Mouse (Mus musculus): ENCODE results near the gene Ttyh1. TPM values are rescaled to one million over a fixed set of nuclear protein-coding genes. Genes with fewer than 3 reads are reported as not detected.

Gene Ttyh1
- polyA plus RNA-seq (2015; fragmentation: Nextera tagmentation; extraction: Ambion mirVana), result 2.6 and 3.7 TPM in 2 replicates

GRCm38 (mm10) chr7:4119344-4119902, at the start of gene Ttyh1:
TSS of gene Ttyh1 (plus strand) at chr7:4119408.
- peak; percentile 8; the same call in 1 of the 2 replicates for ATAC-seq
- Histone ChIP-seq H3K4me1 (replicated peaks; ENCODE audit: control insufficient read depth, insufficient read depth, low read length) (no peaks in the 10 kb centered on the region; the same call in 1 of the 2 replicates), H3K36me3 (ENCODE audit: control insufficient read depth, insufficient read depth) (no peaks in the 10 kb centered on the region), H3K9me3 (ENCODE audit: control insufficient read depth) (no peaks in the 10 kb centered on the region), H3K4me3 (ENCODE audit: low read depth, low read length) (peak within 1 kb of the TSS; percentile 27), H3K9ac (ENCODE audit: low read depth, low read length) (no peak within 1 kb of the TSS), H3K4me2 (replicated peaks; ENCODE audit: low read depth) (peak within 1 kb of the TSS; percentile 58), H3K27ac (ENCODE audit: low read depth, low read length) (no peak within 1 kb of the TSS), H3K27me3 (replicated peaks; ENCODE audit: control insufficient read depth, insufficient read depth, low read length) (peaks cover 12% of the 10 kb centered on the region)
- peak; percentile 69 for TF ChIP-seq CTCF (IDR thresholded peaks at IDR 0.05; ENCODE audit: low read depth)
- 2% methylated on average over 32 of the region's 37 CpGs for WGBS

GRCm38 (mm10) chr7:4071066-4071465, 48.1 kb upstream of the Ttyh1 start:
- TF ChIP-seq CTCF (IDR thresholded peaks at IDR 0.05; ENCODE audit: low read depth), result no peak
- H3K4me2 ChIP-seq (replicated peaks; ENCODE audit: low read depth), result no peak overlapping the region
- H3K27me3 ChIP-seq (replicated peaks; ENCODE audit: control insufficient read depth, insufficient read depth, low read length), result no peaks in the 10 kb centered on the region
- H3K9me3 ChIP-seq (ENCODE audit: control insufficient read depth), result no peaks in the 10 kb centered on the region
- H3K9ac ChIP-seq (ENCODE audit: low read depth, low read length), result no peak overlapping the region
- H3K4me3 ChIP-seq (ENCODE audit: low read depth, low read length), result no peak overlapping the region
- 87% methylated on average over 6 of the region's 6 CpGs for WGBS
- no peak overlapping the region for H3K27ac ChIP-seq (ENCODE audit: low read depth, low read length)
- no peaks in the 10 kb centered on the region for H3K36me3 ChIP-seq (ENCODE audit: control insufficient read depth, insufficient read depth)
- ATAC-seq, result no peak
- H3K4me1 ChIP-seq (replicated peaks; ENCODE audit: control insufficient read depth, insufficient read depth, low read length), result no peaks in the 10 kb centered on the region

GRCm38 (mm10) chr7:4073144-4073543, 46.1 kb upstream of the Ttyh1 start:
- Histone ChIP-seq H3K4me1 (replicated peaks; ENCODE audit: control insufficient read depth, insufficient read depth, low read length) (no peaks in the 10 kb centered on the region), H3K4me2 (replicated peaks; ENCODE audit: low read depth) (no peak overlapping the region), H3K27me3 (replicated peaks; ENCODE audit: control insufficient read depth, insufficient read depth, low read length) (no peaks in the 10 kb centered on the region), H3K9me3 (ENCODE audit: control insufficient read depth) (no peaks in the 10 kb centered on the region), H3K4me3 (ENCODE audit: low read depth, low read length) (no peak overlapping the region), H3K27ac (ENCODE audit: low read depth, low read length) (no peak overlapping the region), H3K36me3 (ENCODE audit: control insufficient read depth, insufficient read depth) (no peaks in the 10 kb centered on the region), H3K9ac (ENCODE audit: low read depth, low read length) (no peak overlapping the region)
- 68% methylated on average over 3 of the region's 3 CpGs for WGBS
- ATAC-seq, result no peak
- TF ChIP-seq CTCF (IDR thresholded peaks at IDR 0.05; ENCODE audit: low read depth), result no peak

GRCm38 (mm10) chr7:4079511-4079910, 39.7 kb upstream of the Ttyh1 start:
- WGBS, result 82% methylated on average over 7 of the region's 7 CpGs
- TF ChIP-seq CTCF (IDR thresholded peaks at IDR 0.05; ENCODE audit: low read depth), result no peak
- no peaks in the 10 kb centered on the region for H3K4me1 ChIP-seq (replicated peaks; ENCODE audit: control insufficient read depth, insufficient read depth, low read length)

GRCm38 (mm10) chr7:4080552-4080951, 38.7 kb upstream of the Ttyh1 start:
- Histone ChIP-seq H3K27ac (ENCODE audit: low read depth, low read length) (no peak overlapping the region), H3K27me3 (replicated peaks; ENCODE audit: control insufficient read depth, insufficient read depth, low read length) (no peaks in the 10 kb centered on the region), H3K4me2 (replicated peaks; ENCODE audit: low read depth) (no peak overlapping the region), H3K4me1 (replicated peaks; ENCODE audit: control insufficient read depth, insufficient read depth, low read length) (no peaks in the 10 kb centered on the region), H3K9ac (ENCODE audit: low read depth, low read length) (no peak overlapping the region), H3K4me3 (ENCODE audit: low read depth, low read length) (no peak overlapping the region), H3K9me3 (ENCODE audit: control insufficient read depth) (no peaks in the 10 kb centered on the region), H3K36me3 (ENCODE audit: control insufficient read depth, insufficient read depth) (no peaks in the 10 kb centered on the region)
- TF ChIP-seq CTCF (IDR thresholded peaks at IDR 0.05; ENCODE audit: low read depth), result no peak
- ATAC-seq, result no peak
- WGBS, result 83% methylated on average over 4 of the region's 4 CpGs

More at GRCm38 (mm10) chr7:4079511-4079910, 39.7 kb upstream of the Ttyh1 start:
- Histone ChIP-seq H3K9me3 (ENCODE audit: control insufficient read depth) (no peaks in the 10 kb centered on the region), H3K27me3 (replicated peaks; ENCODE audit: control insufficient read depth, insufficient read depth, low read length) (no peaks in the 10 kb centered on the region), H3K4me2 (replicated peaks; ENCODE audit: low read depth) (no peak overlapping the region), H3K27ac (ENCODE audit: low read depth, low read length) (no peak overlapping the region), H3K36me3 (ENCODE audit: control insufficient read depth, insufficient read depth) (no peaks in the 10 kb centered on the region), H3K9ac (ENCODE audit: low read depth, low read length) (no peak overlapping the region), H3K4me3 (ENCODE audit: low read depth, low read length) (no peak overlapping the region)
- ATAC-seq, result no peak

- Histone ChIP-seq H3K4me3 (ENCODE audit: low read depth, low read length) (no peak overlapping the region), H3K9ac (ENCODE audit: low read depth, low read length) (no peak overlapping the region), H3K9me3 (ENCODE audit: control insufficient read depth) (no peaks in the 10 kb centered on the region), H3K36me3 (ENCODE audit: control insufficient read depth, insufficient read depth) (no peaks in the 10 kb centered on the region), H3K4me2 (replicated peaks; ENCODE audit: low read depth) (no peak overlapping the region), H3K27me3 (replicated peaks; ENCODE audit: control insufficient read depth, insufficient read depth, low read length) (no peaks in the 10 kb centered on the region), H3K4me1 (replicated peaks; ENCODE audit: control insufficient read depth, insufficient read depth, low read length) (no peaks in the 10 kb centered on the region), H3K27ac (ENCODE audit: low read depth, low read length) (no peak overlapping the region)
- ATAC-seq, result no peak
- no peak for TF ChIP-seq CTCF (IDR thresholded peaks at IDR 0.05; ENCODE audit: low read depth)
Observed at GRCm38 (mm10) chr7:4081706-4082105, 37.5 kb upstream of the Ttyh1 start.

Data from intestine, postnatal 0 days (tissue).